Mouse (Mus musculus) heart, embryonic 10.5 days (tissue): ENCODE results near the gene Fam57b. TPM values are rescaled to one million over a fixed set of nuclear protein-coding genes. Genes with fewer than 3 reads are reported as not detected.

Experiments
- DNase-seq: peaks from one replicate; pipeline ENCODE4 v3.0.0-alpha.2; 2017; ENCODE audit warnings: low spot score
- H3K27ac ChIP-seq: fragments of 300-500 bp; sonication (generic); 2 replicates; pipeline ENCODE4 v1.5.1; 2016; ENCODE audit warnings: mild to moderate bottlenecking
- H3K27me3 ChIP-seq: fragments of 300-500 bp; sonication (generic); 2 replicates; pipeline ENCODE4 v1.6.1; 2016; ENCODE audit warnings: mild to moderate bottlenecking; ENCODE audit not compliant: poor library complexity, insufficient read depth, severe bottlenecking
- H3K36me3 ChIP-seq: fragments of 300-500 bp; sonication (generic); 2 replicates; pipeline ENCODE4 v1.6.1; 2016; ENCODE audit warnings: mild to moderate bottlenecking, moderate library complexity
- H3K4me1 ChIP-seq: fragments of 300-500 bp; sonication (generic); 2 replicates; pipeline ENCODE4 v1.6.1; 2016; ENCODE audit warnings: mild to moderate bottlenecking
- H3K4me3 ChIP-seq: fragments of 300-500 bp; sonication (generic); 2 replicates; pipeline ENCODE4 v1.5.1; 2016; ENCODE audit warnings: mild to moderate bottlenecking, moderate library complexity
- H3K9me3 ChIP-seq: fragments of 300-500 bp; sonication (generic); 2 replicates; pipeline ENCODE4 v1.6.1; 2016; ENCODE audit warnings: mild to moderate bottlenecking, moderate library complexity
- WGBS: fragments of 180-500 bp; shearing (Covaris S2); methylation state at CpG from one replicate; pipeline ENCODE4 v1.1.7; 2016; 5-methylcytosine and 5-hydroxymethylcytosine counted together
- polyA plus RNA-seq: library from polyadenylated mRNA; unstranded; fragments of >200 nt; fragmentation: Nextera tagmentation; extraction: Ambion mirVana; gene quantifications from 2 replicates; pipeline ENCODE4 v1.2.1, GENCODE M21; 2016

Gene Fam57b
- polyA plus RNA-seq, 1 experiment from 2014 or later: 0.38 TPM

DNA sequence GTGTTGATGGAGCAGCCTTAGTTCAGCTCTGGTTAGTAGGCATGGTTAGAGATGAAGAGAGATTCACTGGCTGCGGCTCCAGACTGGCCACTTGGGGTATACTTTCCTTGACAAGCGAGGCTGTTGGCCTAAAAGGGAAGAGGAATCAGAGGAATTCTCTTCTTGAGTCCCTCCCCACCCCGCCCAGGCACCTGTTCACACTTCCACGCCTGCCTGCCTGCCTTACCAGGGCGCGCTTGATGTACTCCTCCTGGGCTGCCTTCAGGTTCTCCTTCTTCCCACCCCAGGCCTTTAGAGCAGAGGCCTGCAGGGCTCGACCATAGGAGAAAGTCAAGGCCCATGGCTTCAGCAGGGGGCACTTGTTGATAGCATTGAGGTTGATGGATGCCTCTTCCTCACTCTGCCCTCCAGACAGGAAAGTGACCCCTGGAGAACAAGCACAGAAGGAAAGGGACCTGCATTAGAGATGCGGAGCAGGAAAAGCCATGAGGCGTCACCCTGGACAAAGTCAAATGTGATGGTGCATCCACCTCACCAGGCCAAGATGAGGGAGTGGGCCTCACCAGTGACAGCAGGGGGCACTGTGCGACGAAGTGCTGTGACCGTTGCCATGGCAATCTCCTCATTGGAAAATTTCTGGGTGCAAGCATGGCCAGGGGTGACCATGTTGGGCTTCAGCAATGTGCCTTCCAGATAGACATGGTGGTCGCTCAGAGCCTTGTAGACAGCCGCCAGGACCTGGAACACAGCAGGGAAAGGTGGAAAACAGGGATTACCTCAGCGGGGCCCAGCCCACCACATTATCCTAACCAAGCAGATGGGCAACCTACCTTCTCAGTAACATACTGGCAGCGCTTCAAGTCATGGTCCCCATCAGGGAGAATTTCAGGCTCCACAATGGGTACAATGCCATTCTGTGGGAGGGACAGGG lies 1.8 kb upstream of the Fam57b start:
- H3K27me3 ChIP-seq: no peaks in the 10 kb centered on the region
- peaks cover 45% of the 10 kb centered on the region for H3K36me3 ChIP-seq
- H3K9me3 ChIP-seq: no peaks in the 10 kb centered on the region
- DNase-seq: no peak
- peak overlapping the region; percentile 94 for H3K4me3 ChIP-seq
- H3K27ac ChIP-seq: peak overlapping the region; percentile 56; the same call in 1 of the 2 replicates
- 83% methylated on average over 16 of the region's 16 CpGs for WGBS
- H3K4me1 ChIP-seq: peaks cover 56% of the 10 kb centered on the region

DNA sequence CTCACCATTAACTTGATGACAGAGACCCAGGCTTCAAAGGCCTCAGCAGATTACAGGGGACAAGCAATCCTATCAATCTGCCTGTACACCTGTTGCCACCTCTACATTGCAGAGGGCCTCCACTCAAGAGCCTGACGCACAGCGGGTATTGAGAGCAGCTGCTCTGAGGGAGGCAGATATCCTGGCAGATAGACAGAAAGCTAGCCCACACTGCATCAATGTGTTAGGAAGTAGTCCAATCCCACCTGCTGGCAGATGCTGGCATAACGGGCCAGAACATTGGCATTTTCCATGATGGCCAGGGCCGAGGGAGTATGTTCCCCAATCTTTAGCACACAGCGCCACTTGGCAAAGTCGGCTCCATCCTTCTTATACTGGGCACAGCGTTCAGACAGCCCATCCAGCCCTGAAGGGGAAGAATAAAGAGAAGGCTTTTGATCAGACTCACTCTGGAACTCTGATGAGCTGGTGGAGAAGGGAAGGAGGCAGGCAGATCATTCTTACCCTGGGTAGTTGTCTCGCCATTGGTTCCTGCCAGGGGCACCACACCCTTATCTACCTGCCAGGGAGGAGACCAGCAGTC lies 1.0 kb upstream of the Fam57b start:
- DNase-seq: no peak
- Histone ChIP-seq H3K27ac (peak overlapping the region; percentile 56; the same call in 1 of the 2 replicates), H3K4me3 (peak overlapping the region; percentile 94), H3K36me3 (peaks cover 44% of the 10 kb centered on the region), H3K27me3 (no peaks in the 10 kb centered on the region), H3K4me1 (peaks cover 53% of the 10 kb centered on the region), H3K9me3 (no peaks in the 10 kb centered on the region)
- 78% methylated on average over 8 of the region's 8 CpGs for WGBS

DNA sequence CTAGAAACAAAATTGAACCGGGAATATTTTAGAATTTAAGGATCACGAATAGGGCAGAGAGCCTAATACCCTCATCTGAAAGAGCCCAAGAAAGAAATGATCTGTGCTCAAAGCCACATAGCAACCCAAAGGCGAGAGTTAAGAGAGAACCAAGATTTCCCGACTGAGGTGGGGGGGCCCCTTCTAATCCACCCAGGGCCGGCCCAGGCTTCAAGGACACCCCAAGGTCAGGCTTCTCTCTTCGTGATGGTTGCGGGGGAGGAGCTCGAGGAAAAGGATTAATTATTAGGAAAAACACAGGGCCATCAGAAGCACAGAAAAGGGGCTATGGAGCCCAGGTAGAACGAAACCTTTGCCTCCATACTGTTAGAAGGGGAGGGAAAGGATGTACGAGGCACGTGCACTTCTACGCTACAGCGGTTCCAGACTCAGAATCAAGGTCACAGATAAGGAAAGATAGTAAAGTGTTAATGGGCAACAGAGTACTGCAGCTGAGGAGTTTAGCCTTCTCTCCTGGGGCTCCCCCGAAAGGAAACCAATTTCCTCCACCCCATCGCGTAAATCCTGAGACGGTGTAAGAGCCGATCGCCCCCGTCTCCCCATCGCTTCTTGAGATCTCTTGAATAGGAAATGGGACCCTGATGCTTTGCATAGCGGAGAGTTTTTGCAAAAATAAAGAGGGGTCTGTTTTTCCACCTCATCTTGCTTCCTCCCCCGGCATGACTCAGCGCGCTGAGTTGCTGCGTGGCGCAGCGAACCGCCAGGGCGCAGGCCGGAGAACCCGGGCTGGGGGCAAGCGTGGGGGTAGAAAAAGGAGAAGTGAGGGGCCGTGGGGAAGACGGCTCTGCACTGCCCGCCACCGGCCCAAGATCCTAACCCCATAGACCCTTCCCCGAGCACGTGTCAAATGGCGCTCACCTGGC lies 920 bp downstream of the Fam57b start:
- Histone ChIP-seq H3K27ac (peak overlapping the region; percentile 99), H3K36me3 (peaks cover 53% of the 10 kb centered on the region), H3K4me3 (peak overlapping the region; percentile 94), H3K9me3 (no peaks in the 10 kb centered on the region), H3K27me3 (no peaks in the 10 kb centered on the region), H3K4me1 (peaks cover 50% of the 10 kb centered on the region)
- no peak for DNase-seq
- WGBS: under 1% methylated on average over 40 of the region's 40 CpGs

DNA sequence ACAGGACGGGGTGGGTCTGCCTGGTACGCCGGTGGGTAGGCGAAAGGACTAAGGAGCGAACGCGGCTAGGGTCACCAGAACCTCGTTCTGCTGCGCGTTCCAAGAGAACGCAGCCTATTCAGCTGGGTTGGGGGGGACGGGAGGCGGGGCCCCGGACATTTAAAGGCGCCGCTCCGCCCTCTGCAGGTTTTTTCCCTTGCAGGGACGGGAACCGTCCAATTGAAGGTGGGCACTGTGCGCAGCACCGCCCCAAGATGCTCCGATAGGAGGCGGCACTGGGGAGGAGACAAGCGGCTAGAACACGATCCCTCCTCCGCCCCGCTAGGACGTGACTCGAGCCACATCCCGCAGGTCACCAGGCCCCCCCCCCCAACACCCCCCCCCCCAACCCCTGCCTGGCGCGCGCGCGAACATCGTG lies 1.6 kb downstream of the Fam57b start:
- no peaks in the 10 kb centered on the region for H3K9me3 ChIP-seq
- peak; percentile 99 for DNase-seq
- peaks cover 53% of the 10 kb centered on the region for H3K36me3 ChIP-seq
- peak overlapping the region; percentile 99 for H3K27ac ChIP-seq
- WGBS: under 1% methylated on average over 35 of the region's 36 CpGs
- peaks cover 50% of the 10 kb centered on the region for H3K4me1 ChIP-seq
- no peaks in the 10 kb centered on the region for H3K27me3 ChIP-seq
- H3K4me3 ChIP-seq: peak overlapping the region; percentile 94

DNA sequence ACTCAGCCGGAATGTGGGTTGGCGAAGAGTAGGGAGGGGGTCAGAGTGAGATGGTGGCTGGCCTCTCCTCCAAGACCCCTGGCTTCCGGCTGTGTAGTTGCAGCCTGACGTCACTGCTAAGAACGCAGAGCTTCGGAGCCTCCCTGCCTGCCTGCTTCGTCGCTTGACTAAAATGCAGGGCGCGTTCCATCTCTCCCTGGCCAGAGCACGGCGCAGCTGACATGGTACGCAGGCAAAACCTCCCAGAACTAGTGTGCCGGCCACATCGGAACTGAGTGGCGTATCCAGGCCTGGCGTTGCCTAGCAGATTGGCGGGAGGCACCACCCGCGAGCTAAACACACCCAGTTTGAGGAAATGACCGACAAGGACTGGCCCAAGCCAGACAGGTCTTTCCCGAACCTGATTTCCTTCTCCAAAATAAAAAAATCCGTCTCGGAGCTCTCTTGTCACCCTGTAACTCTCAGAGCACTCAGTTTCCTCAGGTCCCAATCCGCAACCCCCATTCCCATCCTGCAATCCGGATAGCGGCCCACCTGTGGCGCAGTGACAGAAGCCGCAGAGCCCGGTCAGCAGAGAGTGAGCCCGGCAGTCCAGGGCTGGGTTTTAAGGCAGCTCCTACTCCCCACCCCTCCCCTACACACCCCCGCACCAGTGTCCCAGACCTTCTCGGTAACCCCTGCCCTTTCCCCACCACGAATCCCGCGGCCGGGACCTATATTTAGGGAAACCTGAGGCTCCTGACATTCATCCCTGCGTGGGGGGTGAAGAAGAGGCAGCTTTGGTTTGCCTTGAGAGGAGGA lies 2.2 kb downstream of the Fam57b start:
- WGBS: 1% methylated on average over 38 of the region's 38 CpGs
- Histone ChIP-seq H3K27me3 (no peaks in the 10 kb centered on the region), H3K4me1 (peaks cover 46% of the 10 kb centered on the region), H3K36me3 (peaks cover 51% of the 10 kb centered on the region), H3K9me3 (no peaks in the 10 kb centered on the region), H3K27ac (peak overlapping the region; percentile 99), H3K4me3 (peak overlapping the region; percentile 94)
- DNase-seq: no peak

DNA sequence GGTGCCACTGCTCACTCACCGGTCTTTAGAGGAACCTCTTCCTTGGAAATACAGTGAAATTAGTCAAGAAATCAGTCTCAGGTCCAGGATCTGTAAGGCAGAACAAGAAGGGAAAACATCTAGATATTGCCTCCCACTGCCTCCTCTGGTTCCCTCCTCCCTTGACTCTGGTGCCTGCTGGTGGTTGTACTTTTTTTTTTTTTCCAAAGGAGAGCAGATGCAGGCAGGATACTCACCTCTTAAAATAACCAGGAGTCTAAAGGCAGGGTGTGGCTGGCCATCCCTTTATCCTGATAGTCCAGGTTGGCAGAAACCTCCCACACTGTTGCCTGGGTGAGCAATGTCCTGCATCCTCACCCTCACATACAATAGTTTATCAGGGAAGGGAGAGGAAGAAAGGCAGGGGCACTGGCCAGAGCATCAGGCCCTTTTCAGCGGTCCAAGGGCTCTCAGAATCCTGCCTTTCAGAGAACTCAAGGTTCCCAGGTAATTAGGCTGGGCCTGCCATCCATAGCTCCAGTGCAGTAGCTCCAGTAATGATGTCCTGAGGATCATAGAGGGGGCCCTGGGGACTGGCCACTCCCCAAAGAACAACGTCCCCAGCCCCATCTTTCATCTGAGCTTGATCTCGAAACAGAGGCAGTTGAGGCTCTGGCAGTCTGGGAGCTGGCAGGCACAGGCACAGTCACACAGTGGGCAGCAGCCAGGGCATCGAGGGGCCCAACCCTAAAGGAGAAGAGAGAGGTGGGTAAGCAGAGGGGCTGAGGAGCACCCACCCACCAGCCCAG lies 3.0 kb downstream of the Fam57b start:
- H3K27ac ChIP-seq: peak overlapping the region; percentile 99
- no peaks in the 10 kb centered on the region for H3K9me3 ChIP-seq
- DNase-seq: no peak
- no peaks in the 10 kb centered on the region for H3K27me3 ChIP-seq
- H3K36me3 ChIP-seq: peaks cover 47% of the 10 kb centered on the region
- WGBS: 47% methylated on average over 5 of the region's 5 CpGs
- H3K4me1 ChIP-seq: peaks cover 43% of the 10 kb centered on the region
- peak overlapping the region; percentile 94 for H3K4me3 ChIP-seq

DNA sequence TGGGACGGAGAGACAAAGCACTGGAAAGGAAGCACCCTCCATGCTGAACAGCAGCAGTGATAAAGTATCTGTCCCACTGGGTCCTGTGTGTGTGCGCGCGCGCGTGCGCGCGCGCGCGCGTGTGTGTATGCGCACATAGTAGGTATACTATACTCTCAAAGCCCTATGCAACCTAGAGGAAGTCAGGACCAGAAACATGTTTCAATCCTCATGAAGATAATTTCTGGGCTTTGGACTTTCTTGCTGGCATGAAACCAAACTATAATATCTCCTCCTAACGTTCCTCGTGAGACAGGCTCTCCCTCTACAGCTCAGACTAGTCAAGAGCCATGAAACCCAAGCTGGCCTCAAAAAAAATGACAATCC lies 3.6 kb downstream of the Fam57b start:
- no peaks in the 10 kb centered on the region for H3K27me3 ChIP-seq
- peaks cover 45% of the 10 kb centered on the region for H3K36me3 ChIP-seq
- no peaks in the 10 kb centered on the region for H3K9me3 ChIP-seq
- no peak overlapping the region for H3K4me3 ChIP-seq
- H3K27ac ChIP-seq: peak overlapping the region; percentile 99
- peaks cover 37% of the 10 kb centered on the region for H3K4me1 ChIP-seq
- DNase-seq: no peak
- WGBS: 94% methylated on average over 16 of the region's 16 CpGs

DNA sequence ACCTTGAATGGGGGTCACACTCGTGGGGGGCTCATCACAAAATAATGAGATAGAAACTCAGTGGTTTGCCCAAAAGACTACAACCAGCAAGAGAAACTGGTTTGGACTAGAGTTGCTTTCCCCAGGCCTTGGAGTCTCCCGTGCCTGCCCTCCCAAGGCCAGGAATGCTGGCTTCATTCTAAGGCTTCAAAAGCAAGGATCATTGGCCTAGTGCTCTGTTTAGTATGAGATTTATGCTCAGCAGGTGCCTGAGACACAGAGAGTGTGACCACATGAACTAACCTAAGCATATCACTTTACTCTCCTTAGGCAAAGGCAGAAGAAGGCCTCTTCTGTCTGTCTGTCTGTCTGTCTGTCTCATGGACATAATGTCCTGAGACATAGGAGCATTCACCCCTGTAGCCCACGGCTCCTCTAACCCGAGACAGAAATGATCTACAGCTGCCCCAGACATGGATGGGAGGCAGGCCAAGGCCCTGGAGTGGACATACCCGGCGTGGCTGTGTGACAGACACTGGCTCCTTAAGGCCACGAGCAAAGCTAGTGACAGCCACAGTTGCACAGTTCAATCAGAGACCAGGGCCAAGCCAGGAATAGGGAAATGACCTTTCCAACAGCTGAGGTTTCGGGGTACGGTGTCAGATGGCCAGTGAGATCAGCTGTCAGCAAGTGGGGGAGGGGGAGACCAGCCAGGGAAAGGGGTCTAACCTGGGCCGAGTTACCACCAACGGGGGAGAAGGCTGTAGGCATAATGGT lies 4.8 kb downstream of the Fam57b start:
- peaks cover 38% of the 10 kb centered on the region for H3K36me3 ChIP-seq
- H3K27ac ChIP-seq: no peak overlapping the region
- DNase-seq: no peak

DNA sequence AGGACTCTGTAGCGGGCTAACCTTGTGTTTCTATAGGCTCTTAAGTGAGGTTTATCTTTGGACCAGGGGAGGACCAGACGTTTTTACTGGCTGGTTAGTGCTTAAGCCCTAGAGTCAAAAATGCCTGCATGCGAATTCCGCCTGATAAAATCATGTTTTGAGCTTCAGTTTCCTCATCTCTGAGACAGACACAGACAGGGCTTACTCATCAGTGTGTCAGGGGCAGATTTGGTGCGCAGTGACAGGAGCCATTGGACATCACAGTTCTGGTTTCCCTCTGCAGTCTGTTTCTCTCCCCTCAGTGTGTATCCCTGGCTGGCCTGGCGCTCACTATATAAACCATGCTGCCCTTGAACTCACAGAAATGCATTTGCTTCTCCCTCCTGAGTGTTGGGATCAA lies 5.7 kb downstream of the Fam57b start:
- WGBS: 84% methylated on average over 6 of the region's 6 CpGs
- H3K27ac ChIP-seq: no peak overlapping the region
- no peak for DNase-seq
- H3K27me3 ChIP-seq: no peaks in the 10 kb centered on the region
- peaks cover 29% of the 10 kb centered on the region for H3K4me1 ChIP-seq
- no peaks in the 10 kb centered on the region for H3K9me3 ChIP-seq
- peaks cover 31% of the 10 kb centered on the region for H3K36me3 ChIP-seq
- H3K4me3 ChIP-seq: no peak overlapping the region

More for the DNA sequence above, 4.8 kb downstream of the Fam57b start:
- H3K4me1 ChIP-seq: peaks cover 28% of the 10 kb centered on the region
- no peaks in the 10 kb centered on the region for H3K27me3 ChIP-seq
- no peaks in the 10 kb centered on the region for H3K9me3 ChIP-seq
- 87% methylated on average over 11 of the region's 11 CpGs for WGBS
- no peak overlapping the region for H3K4me3 ChIP-seq

DNA sequence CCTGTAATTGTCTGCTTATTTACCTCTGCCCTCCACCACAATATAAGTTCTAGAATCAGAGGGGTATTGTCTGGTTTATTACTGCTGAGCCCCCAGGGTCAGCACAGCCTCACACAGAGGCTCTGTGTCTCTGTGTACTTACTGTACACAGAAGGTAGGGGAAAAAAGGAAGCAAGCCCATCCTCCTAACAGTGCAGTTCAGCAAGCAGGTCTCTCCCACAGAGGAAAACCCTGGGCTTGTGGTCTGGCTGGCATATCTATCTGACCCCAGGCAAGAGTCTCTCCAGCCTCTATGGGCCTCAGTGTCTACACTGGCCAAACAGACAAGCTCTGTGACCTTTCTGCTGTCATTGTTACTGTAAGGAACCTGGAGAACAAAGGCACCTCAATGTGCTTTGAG lies 6.3 kb downstream of the Fam57b start:
- no peak overlapping the region for H3K27ac ChIP-seq

DNA sequence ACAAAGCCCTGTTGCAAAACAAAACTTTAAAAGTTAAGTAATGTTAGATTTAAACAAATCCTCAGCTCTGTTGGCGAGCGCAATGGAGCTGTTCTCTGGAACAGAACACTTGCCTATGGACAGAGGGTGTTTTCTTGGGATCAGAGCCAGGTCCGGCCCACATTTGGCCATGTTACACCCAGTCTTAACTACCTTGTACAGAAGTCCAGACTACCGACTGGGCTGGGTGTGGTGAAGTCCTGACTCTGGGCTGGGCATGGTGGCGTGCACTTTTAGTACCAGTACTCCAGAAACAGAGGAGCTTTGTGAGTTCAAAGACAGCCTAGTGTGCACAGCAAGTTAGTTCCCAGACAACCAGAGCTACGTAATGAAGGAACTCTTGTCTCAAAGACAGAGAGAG lies 9.5 kb downstream of the Fam57b start:
- Histone ChIP-seq H3K4me1 (peaks cover 30% of the 10 kb centered on the region), H3K27ac (no peak overlapping the region), H3K36me3 (peaks cover 31% of the 10 kb centered on the region), H3K4me3 (no peak overlapping the region), H3K27me3 (no peaks in the 10 kb centered on the region), H3K9me3 (no peaks in the 10 kb centered on the region)
- WGBS: 75% methylated on average over 6 of the region's 6 CpGs
- DNase-seq: no peak

More for the DNA sequence above, 6.3 kb downstream of the Fam57b start:
- Histone ChIP-seq H3K27me3 (no peaks in the 10 kb centered on the region), H3K36me3 (peaks cover 31% of the 10 kb centered on the region), H3K9me3 (no peaks in the 10 kb centered on the region), H3K4me1 (peaks cover 35% of the 10 kb centered on the region), H3K4me3 (no peak overlapping the region)
- DNase-seq: no peak
